Mouse (Mus musculus): ENCODE measurements around the gene Neurog1. TPM values are rescaled to one million over a fixed set of nuclear protein-coding genes. Genes with fewer than 3 reads are reported as not detected.

Gene Neurog1
- polyA plus RNA-seq, 1 experiment from 2014 or later = not detected

DNA sequence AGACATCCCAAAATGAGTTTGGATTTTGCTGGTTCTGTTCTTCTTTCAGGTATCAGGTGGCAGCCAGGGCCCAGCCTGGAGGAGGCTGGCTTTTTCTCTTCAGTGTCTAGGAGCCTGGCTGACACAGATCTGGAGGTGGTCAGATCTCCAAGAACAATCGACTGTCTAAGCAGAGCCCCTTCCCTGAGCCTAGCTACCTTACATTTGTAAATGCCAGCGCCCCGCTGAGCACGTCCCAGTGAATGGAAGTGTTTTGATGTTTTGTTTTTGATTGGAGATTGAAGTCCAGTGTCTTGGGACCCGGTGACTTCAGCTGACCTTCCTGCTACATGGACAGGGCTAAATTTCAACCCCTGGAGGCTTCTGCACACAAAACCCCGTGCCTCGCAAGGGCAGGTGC, 15.8 kb downstream of the Neurog1 start:
- H3K36me3 ChIP-seq (ENCODE audit: control insufficient read depth, insufficient read depth, low read length) = no peaks in the 10 kb centered on the region
- no peak for ATAC-seq (replicated peaks; ENCODE audit: low FRiP score)
- no peaks in the 10 kb centered on the region for H3K9me3 ChIP-seq (ENCODE audit: control insufficient read depth, low read length)
- H3K9ac ChIP-seq (ENCODE audit: low read depth, low read length) = no peak overlapping the region
- no peak overlapping the region for H3K27ac ChIP-seq (ENCODE audit: low read depth, low read length)
- H3K4me2 ChIP-seq = no peak overlapping the region
- H3K4me3 ChIP-seq (ENCODE audit: low read depth, low read length) = no peak overlapping the region
- 21% methylated on average over 7 of the region's 7 CpGs for WGBS
- H3K27me3 ChIP-seq (replicated peaks; ENCODE audit: control insufficient read depth, insufficient read depth, low read length) = peaks cover 15% of the 10 kb centered on the region
- DNase-seq (ENCODE audit: low spot score) = no peak
- H3K4me1 ChIP-seq (replicated peaks; ENCODE audit: control insufficient read depth, insufficient read depth, low read length) = no peaks in the 10 kb centered on the region

DNA sequence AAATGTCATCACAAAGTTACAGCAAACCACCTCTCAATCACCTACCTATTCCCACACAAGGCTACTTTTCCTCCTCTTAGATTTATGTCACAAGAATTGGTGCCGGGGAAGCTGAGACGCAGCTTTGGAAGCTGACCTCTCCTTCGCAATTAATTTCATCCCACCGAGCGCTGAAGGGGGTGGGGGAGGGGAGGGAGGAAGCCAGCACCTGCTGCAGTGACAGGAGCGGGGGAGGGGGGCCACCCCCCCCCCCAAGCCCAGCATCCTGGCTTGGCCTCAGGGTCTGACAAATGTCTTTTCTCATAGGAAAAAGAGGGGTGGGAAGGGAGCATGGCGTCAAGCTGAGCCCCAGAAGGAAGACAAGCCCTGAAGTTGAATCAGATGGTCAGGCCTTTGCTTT, 23.2 kb downstream of the Neurog1 start:
- DNase-seq (ENCODE audit: low spot score) (no peak), ATAC-seq (replicated peaks; ENCODE audit: low FRiP score) (no peak)
- Histone ChIP-seq H3K36me3 (ENCODE audit: control insufficient read depth, insufficient read depth, low read length) (no peaks in the 10 kb centered on the region), H3K4me1 (replicated peaks; ENCODE audit: control insufficient read depth, insufficient read depth, low read length) (no peaks in the 10 kb centered on the region), H3K27me3 (replicated peaks; ENCODE audit: control insufficient read depth, insufficient read depth, low read length) (peaks cover 51% of the 10 kb centered on the region), H3K4me3 (ENCODE audit: low read depth, low read length) (no peak overlapping the region), H3K9ac (ENCODE audit: low read depth, low read length) (no peak overlapping the region), H3K9me3 (ENCODE audit: control insufficient read depth, low read length) (no peaks in the 10 kb centered on the region), H3K27ac (ENCODE audit: low read depth, low read length) (no peak overlapping the region), H3K4me2 (no peak overlapping the region)
- WGBS = 31% methylated on average over 7 of the region's 7 CpGs

DNA sequence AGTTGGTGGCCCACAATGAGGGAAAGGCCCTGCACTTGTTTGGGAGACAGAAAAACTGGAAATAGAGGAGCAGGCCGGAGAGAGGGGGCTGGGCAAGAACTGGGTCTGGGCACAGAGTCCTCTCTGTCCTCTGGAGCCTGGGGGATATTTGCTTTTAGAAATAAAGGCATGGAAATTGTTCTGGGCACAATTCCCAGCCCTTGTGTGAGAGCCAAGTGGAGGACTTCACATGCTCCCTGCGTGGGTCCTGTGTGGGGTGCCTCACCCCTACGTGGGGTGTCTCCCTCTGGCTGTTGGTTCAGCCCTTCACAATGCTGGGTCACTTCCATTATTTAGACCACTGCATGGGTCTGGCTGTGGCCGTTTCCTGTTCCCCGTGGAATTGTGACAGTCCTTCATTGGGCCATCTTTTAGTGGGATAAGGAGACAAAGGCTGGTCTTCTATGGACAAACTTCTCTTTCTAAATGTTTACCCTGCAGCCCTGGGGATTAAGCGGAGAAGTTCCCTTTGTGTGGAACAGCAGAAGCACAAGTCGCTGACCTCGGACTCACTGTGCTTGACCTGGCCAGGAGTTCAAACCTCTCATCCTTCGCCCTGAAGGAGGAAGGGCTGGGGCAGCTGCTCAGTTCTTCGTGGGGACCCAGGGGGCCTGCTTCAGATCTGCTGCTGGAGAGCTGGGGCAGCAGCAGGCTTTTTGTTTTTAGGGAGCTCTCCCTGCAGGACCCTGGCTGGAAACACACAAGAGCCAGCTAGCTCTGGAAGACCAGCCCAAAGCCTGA, 25.6 kb downstream of the Neurog1 start:
- Histone ChIP-seq H3K4me2 (no peak overlapping the region), H3K27me3 (replicated peaks; ENCODE audit: control insufficient read depth, insufficient read depth, low read length) (peaks cover 69% of the 10 kb centered on the region), H3K27ac (ENCODE audit: low read depth, low read length) (no peak overlapping the region), H3K9me3 (ENCODE audit: control insufficient read depth, low read length) (no peaks in the 10 kb centered on the region), H3K9ac (ENCODE audit: low read depth, low read length) (no peak overlapping the region), H3K4me1 (replicated peaks; ENCODE audit: control insufficient read depth, insufficient read depth, low read length) (no peaks in the 10 kb centered on the region), H3K36me3 (ENCODE audit: control insufficient read depth, insufficient read depth, low read length) (no peaks in the 10 kb centered on the region), H3K4me3 (ENCODE audit: low read depth, low read length) (no peak overlapping the region)
- DNase-seq (ENCODE audit: low spot score) = no peak
- ATAC-seq (replicated peaks; ENCODE audit: low FRiP score) = no peak
- WGBS = 29% methylated on average over 10 of the region's 10 CpGs

GRCm38 (mm10) chr13:56223625-56224024, 28.3 kb downstream of the Neurog1 start:
- Histone ChIP-seq H3K9ac (ENCODE audit: low read depth, low read length) (no peak overlapping the region), H3K4me2 (no peak overlapping the region), H3K27me3 (replicated peaks; ENCODE audit: control insufficient read depth, insufficient read depth, low read length) (peaks cover 78% of the 10 kb centered on the region), H3K9me3 (ENCODE audit: control insufficient read depth, low read length) (no peaks in the 10 kb centered on the region), H3K36me3 (ENCODE audit: control insufficient read depth, insufficient read depth, low read length) (no peaks in the 10 kb centered on the region), H3K4me3 (ENCODE audit: low read depth, low read length) (no peak overlapping the region), H3K4me1 (replicated peaks; ENCODE audit: control insufficient read depth, insufficient read depth, low read length) (no peaks in the 10 kb centered on the region), H3K27ac (ENCODE audit: low read depth, low read length) (no peak overlapping the region)
- 2% methylated on average over 21 of the region's 21 CpGs for WGBS
- ATAC-seq (replicated peaks; ENCODE audit: low FRiP score) (no peak), DNase-seq (ENCODE audit: low spot score) (no peak)

- H3K9ac ChIP-seq (ENCODE audit: low read depth, low read length) = no peak overlapping the region
- H3K4me2 ChIP-seq = no peak overlapping the region
- DNase-seq (ENCODE audit: low spot score) = no peak
- H3K4me1 ChIP-seq (replicated peaks; ENCODE audit: control insufficient read depth, insufficient read depth, low read length) = no peaks in the 10 kb centered on the region
- 9% methylated on average over 4 of the region's 4 CpGs for WGBS
- H3K27me3 ChIP-seq (replicated peaks; ENCODE audit: control insufficient read depth, insufficient read depth, low read length) = peaks cover 72% of the 10 kb centered on the region
- ATAC-seq (replicated peaks; ENCODE audit: low FRiP score) = no peak
- H3K9me3 ChIP-seq (ENCODE audit: control insufficient read depth, low read length) = no peaks in the 10 kb centered on the region
- H3K36me3 ChIP-seq (ENCODE audit: control insufficient read depth, insufficient read depth, low read length) = no peaks in the 10 kb centered on the region
- H3K27ac ChIP-seq (ENCODE audit: low read depth, low read length) = no peak overlapping the region
- no peak overlapping the region for H3K4me3 ChIP-seq (ENCODE audit: low read depth, low read length)
These were observed 29.1 kb downstream of the Neurog1 start for GRCm38 (mm10) chr13:56222849-56223246.

GRCm38 (mm10) chr13:56221995-56222848, 29.7 kb downstream of the Neurog1 start:
- DNase-seq (ENCODE audit: low spot score) (no peak), ATAC-seq (replicated peaks; ENCODE audit: low FRiP score) (no peak)
- no peaks in the 10 kb centered on the region for H3K36me3 ChIP-seq (ENCODE audit: control insufficient read depth, insufficient read depth, low read length)
- no peak overlapping the region for H3K9ac ChIP-seq (ENCODE audit: low read depth, low read length)
- peak overlapping the region; percentile 39 for H3K4me3 ChIP-seq (ENCODE audit: low read depth, low read length)
- no peaks in the 10 kb centered on the region for H3K4me1 ChIP-seq (replicated peaks; ENCODE audit: control insufficient read depth, insufficient read depth, low read length)
- H3K27ac ChIP-seq (ENCODE audit: low read depth, low read length) = no peak overlapping the region
- H3K9me3 ChIP-seq (ENCODE audit: control insufficient read depth, low read length) = no peaks in the 10 kb centered on the region
- H3K27me3 ChIP-seq (replicated peaks; ENCODE audit: control insufficient read depth, insufficient read depth, low read length) = peaks cover 69% of the 10 kb centered on the region
- 3% methylated on average over 50 of the region's 50 CpGs for WGBS
- H3K4me2 ChIP-seq = peak overlapping the region; percentile 63

DNA sequence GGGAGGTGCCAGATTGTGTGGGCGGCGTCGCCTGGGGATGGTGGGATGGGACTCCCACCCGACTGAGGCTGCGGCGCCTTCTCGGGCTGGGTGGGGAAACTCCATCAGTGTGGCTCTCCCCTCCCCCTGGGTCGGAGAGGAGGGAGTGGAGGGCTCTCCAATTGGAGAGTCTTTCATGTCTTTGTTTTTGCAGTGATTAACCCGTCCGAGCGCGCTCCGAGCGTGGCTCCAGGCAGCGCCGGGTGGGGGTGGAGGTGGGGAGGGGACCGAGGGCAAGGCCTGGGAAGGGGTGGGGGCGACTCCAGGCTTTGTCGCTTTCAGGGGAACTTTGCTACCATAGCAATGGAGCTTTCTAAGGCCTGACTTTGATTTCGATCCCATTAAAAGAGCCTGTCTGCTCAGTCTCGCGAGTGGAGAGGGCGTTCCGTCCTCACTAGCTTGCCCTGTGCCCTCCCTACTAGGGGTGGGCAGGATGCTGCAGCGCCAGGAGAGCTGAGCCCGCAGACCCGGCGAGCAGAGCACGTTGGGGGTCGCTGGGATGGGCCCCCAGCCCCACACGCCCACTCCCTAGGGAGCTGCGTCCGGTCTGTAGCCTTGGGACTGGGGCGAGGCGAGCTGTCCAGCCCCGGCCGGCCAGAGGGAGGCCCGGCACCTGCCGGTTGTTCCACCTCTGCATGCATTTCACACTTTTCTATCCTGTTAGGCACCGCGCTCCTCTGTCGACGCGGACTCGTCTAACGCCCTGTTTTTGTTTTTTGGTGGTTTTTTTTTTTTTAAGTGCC, 30.6 kb downstream of the Neurog1 start:
- WGBS = 2% methylated on average over 46 of the region's 46 CpGs
- no peaks in the 10 kb centered on the region for H3K9me3 ChIP-seq (ENCODE audit: control insufficient read depth, low read length)
- H3K4me3 ChIP-seq (ENCODE audit: low read depth, low read length) = peak overlapping the region; percentile 39
- ATAC-seq (replicated peaks; ENCODE audit: low FRiP score) = no peak
- H3K4me2 ChIP-seq = peak overlapping the region; percentile 63
- no peaks in the 10 kb centered on the region for H3K4me1 ChIP-seq (replicated peaks; ENCODE audit: control insufficient read depth, insufficient read depth, low read length)
- 0 out of 2 replicates have a peak overlapping the region, but pooled peaks have one; percentile 30 for H3K9ac ChIP-seq (ENCODE audit: low read depth, low read length)
- no peak for DNase-seq (ENCODE audit: low spot score)
- H3K27ac ChIP-seq (ENCODE audit: low read depth, low read length) = no peak overlapping the region
- peaks cover 68% of the 10 kb centered on the region for H3K27me3 ChIP-seq (replicated peaks; ENCODE audit: control insufficient read depth, insufficient read depth, low read length)
- H3K36me3 ChIP-seq (ENCODE audit: control insufficient read depth, insufficient read depth, low read length) = no peaks in the 10 kb centered on the region

DNA sequence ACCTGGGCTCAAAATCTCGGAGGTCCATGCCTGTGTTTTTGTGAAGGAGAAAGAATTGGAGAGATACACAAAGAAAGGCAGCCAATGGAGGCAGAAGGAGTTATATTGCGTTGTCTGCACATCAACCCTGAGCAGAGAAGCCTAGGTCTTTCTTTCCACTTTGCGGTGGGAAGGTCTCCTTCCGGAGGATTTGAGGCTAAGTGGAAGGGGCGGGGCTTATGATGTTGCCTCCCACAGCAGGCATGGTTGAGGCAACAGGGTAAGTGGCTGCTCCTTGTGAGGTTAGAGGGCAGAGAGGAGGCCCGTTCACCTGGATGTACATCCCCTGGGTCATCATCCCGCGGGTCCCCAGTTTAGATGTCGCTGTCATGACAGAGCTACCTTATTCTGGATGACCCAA, 32.7 kb downstream of the Neurog1 start:
- DNase-seq (ENCODE audit: low spot score) = no peak
- Histone ChIP-seq H3K9ac (ENCODE audit: low read depth, low read length) (no peak overlapping the region), H3K27ac (ENCODE audit: low read depth, low read length) (no peak overlapping the region), H3K36me3 (ENCODE audit: control insufficient read depth, insufficient read depth, low read length) (no peaks in the 10 kb centered on the region), H3K4me2 (no peak overlapping the region), H3K9me3 (ENCODE audit: control insufficient read depth, low read length) (no peaks in the 10 kb centered on the region), H3K27me3 (replicated peaks; ENCODE audit: control insufficient read depth, insufficient read depth, low read length) (peaks cover 51% of the 10 kb centered on the region), H3K4me3 (ENCODE audit: low read depth, low read length) (no peak overlapping the region), H3K4me1 (replicated peaks; ENCODE audit: control insufficient read depth, insufficient read depth, low read length) (no peaks in the 10 kb centered on the region)
- no peak for ATAC-seq (replicated peaks; ENCODE audit: low FRiP score)
- 53% methylated on average over 9 of the region's 9 CpGs for WGBS

Measured in liver, embryonic 11.5 days (tissue).